Mouse (Mus musculus): ENCODE results near the gene Crx.

The Crx gene

DNA sequence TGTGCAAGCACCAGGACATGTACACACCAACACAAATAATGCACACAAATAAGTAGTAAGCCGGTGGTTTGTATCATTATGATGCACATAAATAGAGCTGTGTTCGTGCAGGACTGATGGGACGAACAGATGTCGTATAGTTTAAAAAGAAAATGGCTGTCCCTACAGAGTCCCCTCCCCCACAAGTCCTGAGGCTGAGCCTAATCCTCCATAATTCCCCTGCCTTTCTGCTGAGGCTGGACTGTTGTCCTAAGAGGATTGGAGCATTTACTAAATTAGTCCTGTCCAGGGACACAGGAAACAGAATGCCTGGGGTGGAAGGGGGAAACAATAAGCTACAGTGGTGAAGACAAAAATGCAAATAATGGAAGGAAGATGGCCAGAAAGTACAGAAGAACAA lies 15.7 kb downstream of the Crx start:
- in situ Hi-C loops (cut with MseI, MboI), result no loop called here

DNA sequence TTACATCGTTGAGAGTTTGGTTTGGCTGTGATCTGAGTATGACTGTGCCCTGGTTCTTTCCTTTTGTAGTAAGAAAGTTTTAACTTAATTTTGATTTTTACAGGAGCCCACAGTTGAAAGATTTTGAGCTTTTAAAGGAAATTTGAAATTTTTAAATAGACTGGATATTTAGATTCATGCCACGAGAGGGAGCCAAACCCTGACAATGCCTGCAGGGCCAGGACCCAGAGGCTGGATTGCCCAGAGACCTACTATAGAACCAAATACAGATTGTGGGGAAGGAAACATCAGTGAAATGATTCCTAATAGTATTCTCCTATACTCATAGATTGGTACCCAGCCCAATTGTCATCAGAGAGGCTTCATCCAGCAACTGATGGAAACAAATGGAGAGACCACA lies 20.1 kb downstream of the Crx start:
- in situ Hi-C loops (cut with MseI, MboI), result no loop called here

DNA sequence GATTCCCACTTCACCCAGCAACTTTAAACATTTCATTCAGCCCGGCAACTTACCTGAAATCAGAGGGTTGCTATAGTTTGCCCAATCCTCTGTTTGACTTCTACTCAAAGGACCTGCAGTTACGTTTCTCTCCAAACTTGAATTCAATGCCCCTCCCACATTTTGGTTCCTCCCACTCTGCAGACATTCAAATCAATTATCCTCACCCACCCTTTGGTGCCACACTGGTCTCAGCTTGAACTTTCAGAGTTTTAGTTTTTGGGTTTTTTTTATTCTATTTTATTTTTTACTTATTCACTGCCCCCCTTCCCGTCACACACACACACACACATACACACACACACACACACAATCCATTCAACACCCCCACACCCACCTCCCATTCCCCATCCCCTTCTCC lies 40.2 kb downstream of the Crx start, which contains the start of gene Obox6:
Obox6 (minus strand) TSS at position 101 of the 400 bp plus-strand sequence.
- in situ Hi-C loops (cut with MseI, MboI), result no loop called here

Data from mouse trophoblast stem cell (cell line).